Mouse (Mus musculus) right cerebral cortex, postnatal 4 days (tissue): ENCODE measurements around the gene Dck.

ENCODE experiments used
- DNase-seq: peaks from one replicate; pipeline ENCODE4 v3.0.0-alpha.2; 2022

Dck gene

DNA sequence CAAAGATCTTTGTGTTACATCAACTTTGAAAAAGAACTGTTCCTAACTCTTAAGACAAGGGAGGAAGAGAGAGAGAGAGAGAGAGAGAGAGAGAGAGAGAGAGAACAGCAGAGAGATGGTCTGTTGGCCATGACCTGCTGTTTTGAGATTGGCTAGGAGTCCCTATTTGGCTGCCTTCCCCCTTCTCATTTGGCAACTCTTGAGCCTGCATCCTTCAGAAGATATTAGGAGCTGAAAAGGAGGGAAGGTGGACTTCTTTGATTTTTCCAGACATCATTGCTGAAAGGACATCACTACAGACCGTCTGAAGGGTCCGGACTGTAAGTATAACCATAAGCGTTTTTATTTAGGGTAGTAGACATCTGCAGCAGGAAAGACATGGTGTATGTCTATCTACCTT lies 28.9 kb downstream of the Dck start:
- DNase-seq: no peak

- DNase-seq: no peak
Observed at GRCm38 (mm10) chr5:88795910-88796584, 31.3 kb downstream of the Dck start.

GRCm38 (mm10) chr5:88796588-88796987 lies 31.8 kb downstream of the Dck start:
- DNase-seq: no peak

DNA sequence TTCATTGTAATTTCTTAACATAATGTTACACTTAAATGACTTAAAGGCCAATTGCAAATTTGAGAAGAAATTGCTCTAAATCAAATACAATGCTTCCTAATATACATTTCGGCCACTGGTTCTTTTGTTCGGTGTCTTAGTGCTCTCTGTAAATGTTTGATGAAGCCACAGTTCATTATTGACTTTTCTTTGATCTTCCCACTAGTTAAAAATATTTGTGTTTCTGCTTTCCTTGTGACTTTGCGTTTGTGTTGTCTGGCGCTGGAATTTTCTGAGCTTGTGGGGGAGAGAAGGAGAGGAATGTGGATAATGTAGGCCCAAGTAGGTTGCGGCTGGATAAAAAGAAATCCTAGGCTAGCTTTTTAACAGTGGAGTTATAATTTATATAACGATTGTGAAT lies 32.3 kb downstream of the Dck start:
- no peak for DNase-seq

GRCm38 (mm10) chr5:88805616-88806015 lies 40.8 kb downstream of the Dck start:
- no peak for DNase-seq

- DNase-seq: no peak
Observed at GRCm38 (mm10) chr5:88806278-88806677, 41.5 kb downstream of the Dck start.

DNA sequence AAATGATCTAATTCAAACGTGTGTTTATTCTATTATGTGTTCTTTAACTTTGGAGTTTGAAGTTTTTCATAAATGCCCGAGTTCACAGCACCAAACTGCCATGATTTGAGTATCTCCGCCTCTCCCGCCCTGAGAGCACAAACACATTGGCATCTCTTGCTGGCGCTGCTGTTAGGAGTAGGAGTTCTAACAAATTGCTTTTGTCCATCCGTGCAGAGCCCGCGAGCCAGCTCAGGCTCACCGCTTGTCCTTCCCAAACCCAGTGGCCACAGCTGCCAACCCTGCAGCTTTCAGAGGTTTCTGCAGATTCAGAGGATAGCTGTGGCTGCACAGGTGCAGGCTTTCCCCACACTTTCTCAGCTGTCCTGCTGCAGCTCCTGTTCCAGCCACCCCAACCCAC lies 42.5 kb downstream of the Dck start:
- no peak for DNase-seq

- no peak for DNase-seq
Observed at GRCm38 (mm10) chr5:88813188-88813587, 48.4 kb downstream of the Dck start.

- no peak for DNase-seq
Observed at GRCm38 (mm10) chr5:88814552-88814951, 49.8 kb downstream of the Dck start.

GRCm38 (mm10) chr5:88821542-88821941 lies 56.7 kb downstream of the Dck start:
- no peak for DNase-seq

DNA sequence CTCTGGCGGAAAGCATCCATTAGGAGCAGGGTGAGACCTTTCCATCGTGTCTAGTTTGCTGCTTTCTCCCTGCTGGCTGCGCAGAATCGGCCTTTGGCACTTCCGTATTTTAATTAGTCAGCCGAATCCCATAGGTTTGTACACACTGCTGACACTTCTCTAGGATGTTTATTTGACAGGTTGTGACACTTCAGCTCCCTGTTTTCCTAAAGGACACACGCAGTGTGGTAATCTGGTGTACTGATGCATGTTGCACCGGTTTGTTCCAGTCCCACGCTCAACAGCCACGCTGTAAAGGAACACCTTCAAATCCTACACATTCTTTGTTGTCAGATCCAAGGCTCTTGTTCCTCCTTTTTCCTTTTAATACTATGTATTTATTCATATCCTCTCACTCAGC lies 60.0 kb downstream of the Dck start:
- DNase-seq: no peak

DNA sequence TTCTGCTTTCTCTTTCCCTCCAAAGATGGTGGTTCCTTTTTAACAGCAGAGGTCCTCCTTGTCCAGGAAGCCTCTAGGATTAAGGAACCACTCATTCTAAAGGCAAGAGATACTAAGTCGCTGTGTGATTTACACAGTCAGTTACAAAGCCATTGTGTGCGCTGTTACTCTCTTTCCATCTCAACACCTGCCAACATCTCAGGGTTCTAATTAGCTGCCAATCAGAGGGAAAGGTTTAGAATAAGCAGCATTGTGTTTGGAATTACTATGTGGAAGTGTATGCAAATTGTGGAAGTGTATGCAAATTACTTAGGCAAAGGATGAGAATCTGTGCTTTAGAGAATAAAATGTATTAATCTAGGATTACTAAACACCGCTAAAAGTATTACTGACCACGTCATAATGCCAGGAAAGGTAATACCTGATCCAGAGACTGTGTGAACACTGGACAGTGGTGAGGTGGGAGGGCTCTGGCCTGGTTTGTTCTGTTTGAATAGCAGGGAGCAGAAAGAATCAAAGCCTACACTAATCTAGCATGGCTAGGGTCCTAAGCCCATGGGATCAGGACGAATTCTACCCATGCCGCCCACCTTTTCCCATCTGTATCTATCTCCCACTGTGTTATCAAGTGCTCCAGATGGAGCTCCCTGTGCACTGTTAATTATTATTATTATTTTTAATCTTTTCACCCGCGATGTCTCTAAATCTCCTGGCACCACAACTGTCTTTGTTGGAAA lies 65.2 kb downstream of the Dck start:
- DNase-seq: no peak

GRCm38 (mm10) chr5:88830880-88831279 lies 66.1 kb downstream of the Dck start:
- DNase-seq: no peak

- DNase-seq: no peak
Observed at GRCm38 (mm10) chr5:88831935-88832334, 67.1 kb downstream of the Dck start.
